Mouse (Mus musculus): ENCODE results near the gene Slc15a4. TPM values are rescaled to one million over a fixed set of nuclear protein-coding genes. Genes with fewer than 3 reads are reported as not detected.

Slc15a4 gene
- 9.8 TPM in 2 replicates for polyA plus RNA-seq (2015; fragmentation: Nextera tagmentation; extraction: Ambion mirVana)

DNA sequence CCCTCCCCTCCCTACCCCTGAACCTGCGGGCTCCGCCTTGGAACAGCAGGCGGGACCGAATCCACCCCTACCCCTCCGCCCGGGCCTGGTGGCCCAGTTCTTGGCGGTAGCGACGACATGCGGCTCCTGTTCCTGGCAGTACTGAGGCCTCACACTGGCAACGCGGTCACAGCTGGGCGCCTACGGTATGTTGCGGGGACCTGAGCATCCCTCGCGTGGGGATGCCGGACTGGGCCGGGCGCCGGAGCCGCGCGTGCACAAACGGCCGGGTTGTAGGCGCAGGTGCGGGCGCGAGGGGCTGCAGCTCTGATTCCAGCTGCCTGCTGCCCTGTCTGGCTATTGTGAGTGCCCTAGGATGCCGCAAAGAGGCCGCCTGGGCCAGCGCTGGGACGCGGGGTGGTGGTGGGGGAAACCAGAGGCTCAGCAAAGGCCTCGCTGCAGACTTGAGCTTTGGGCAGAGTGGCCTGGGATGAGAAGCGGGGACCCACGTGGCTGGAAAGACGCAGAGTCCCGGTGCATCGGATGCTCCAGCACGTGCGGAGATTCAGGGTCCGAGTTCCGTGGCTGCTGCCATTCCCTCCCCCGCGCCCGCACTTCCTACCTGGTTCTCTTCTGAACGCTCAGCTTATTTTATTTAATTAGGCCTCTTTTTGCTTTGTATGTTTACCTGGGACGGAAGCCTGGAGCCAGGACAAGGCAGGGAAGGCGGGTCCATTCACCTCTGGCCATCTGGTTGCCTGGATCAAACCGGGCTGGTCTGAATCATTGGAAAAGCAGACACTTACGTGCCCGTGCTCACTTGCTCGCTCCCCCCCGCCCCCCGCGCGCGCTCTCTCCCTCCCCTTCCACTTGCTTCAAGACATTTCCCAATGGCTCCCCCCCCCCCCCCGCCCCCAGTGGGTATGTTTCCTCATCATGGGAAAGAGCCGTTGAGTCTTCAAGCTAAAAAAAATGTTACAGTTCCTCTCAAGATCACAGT, at the start of gene Slc15a4, which contains the start of gene Glt1d1:
Slc15a4 (minus strand) TSS at position 731 of the 979 bp plus-strand sequence.
Glt1d1 (plus strand) TSS at position 96 of the 979 bp plus-strand sequence.
- H3K4me3 ChIP-seq (replicated peaks) = peak within 1 kb of the TSS; percentile 35

DNA sequence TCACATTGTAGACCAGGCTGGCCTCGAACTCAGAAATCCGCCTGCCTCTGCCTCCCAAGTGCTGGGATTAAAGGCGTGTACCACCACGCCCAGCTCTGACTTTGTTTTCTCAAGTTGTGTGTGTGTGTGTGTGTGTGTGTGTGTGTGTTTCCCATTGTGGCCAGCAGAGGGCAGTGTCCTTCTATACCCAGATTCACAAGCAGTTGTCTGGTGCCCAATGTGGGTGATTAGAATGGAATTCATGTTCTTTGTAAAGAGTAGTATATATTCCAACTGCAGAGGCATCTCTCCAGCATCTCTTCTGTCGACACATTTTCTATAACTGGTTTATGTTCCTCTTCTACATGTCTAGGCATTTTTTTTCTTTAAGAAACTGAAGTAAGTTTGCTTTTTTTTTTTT, 45.8 kb upstream of the Slc15a4 start:
- Histone ChIP-seq H3K4me2 (no peak overlapping the region), H3K36me3 (replicated peaks) (no peaks in the 10 kb centered on the region), H3K9ac (no peak overlapping the region), H3K9me3 (replicated peaks) (no peaks in the 10 kb centered on the region; the same call in 1 of the 2 replicates), H3K27me3 (no peaks in the 10 kb centered on the region), H3K27ac (replicated peaks) (no peak overlapping the region), H3K4me3 (replicated peaks) (no peak overlapping the region), H3K4me1 (replicated peaks) (no peaks in the 10 kb centered on the region)
- no peak for ATAC-seq (ENCODE audit: insufficient read depth)
- 78% methylated on average over 5 of the region's 5 CpGs for WGBS (ENCODE audit: insufficient replicate concordance)

More for the DNA sequence above, at the start of gene Slc15a4, which contains the start of gene Glt1d1:
- no peak for ATAC-seq (ENCODE audit: insufficient read depth)
- Histone ChIP-seq H3K27ac (replicated peaks) (no peak within 1 kb of the TSS), H3K27me3 (peaks cover 43% of the 10 kb centered on the region), H3K9ac (no peak within 1 kb of the TSS), H3K36me3 (replicated peaks) (no peaks in the 10 kb centered on the region), H3K9me3 (replicated peaks) (no peaks in the 10 kb centered on the region), H3K4me1 (replicated peaks) (0 out of 2 replicates have a peak, but pooled peaks cover 5% of the 10 kb centered on the region), H3K4me2 (peak within 1 kb of the TSS; percentile 57)
- 1% methylated on average over 61 of the region's 62 CpGs for WGBS (ENCODE audit: insufficient replicate concordance)

DNA sequence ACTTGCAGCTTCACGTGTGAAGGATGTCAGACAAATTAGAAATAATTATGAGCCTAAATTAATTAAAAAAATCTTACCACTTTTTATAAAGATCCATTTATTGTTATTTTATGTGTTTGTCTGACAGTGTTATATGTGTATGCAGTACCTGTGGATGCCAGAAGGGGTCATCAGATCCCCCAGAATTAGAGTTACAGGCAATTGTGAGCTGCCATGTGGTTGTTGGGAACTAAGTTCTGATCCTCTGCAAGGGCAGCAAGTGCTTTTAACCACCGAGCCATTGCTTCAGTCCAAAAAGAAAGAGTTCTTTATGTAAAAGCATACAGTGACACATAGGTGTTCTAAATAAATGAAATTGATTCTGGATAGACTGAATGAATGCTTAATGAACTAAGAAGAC, 44.9 kb upstream of the Slc15a4 start:
- Histone ChIP-seq H3K9ac (no peak overlapping the region), H3K4me2 (no peak overlapping the region), H3K9me3 (replicated peaks) (no peaks in the 10 kb centered on the region; the same call in 1 of the 2 replicates), H3K4me3 (replicated peaks) (no peak overlapping the region), H3K27ac (replicated peaks) (no peak overlapping the region), H3K4me1 (replicated peaks) (no peaks in the 10 kb centered on the region), H3K27me3 (no peaks in the 10 kb centered on the region), H3K36me3 (replicated peaks) (no peaks in the 10 kb centered on the region)
- ATAC-seq (ENCODE audit: insufficient read depth) = no peak
- WGBS (ENCODE audit: insufficient replicate concordance) = 71% methylated on average over 2 of the region's 2 CpGs

DNA sequence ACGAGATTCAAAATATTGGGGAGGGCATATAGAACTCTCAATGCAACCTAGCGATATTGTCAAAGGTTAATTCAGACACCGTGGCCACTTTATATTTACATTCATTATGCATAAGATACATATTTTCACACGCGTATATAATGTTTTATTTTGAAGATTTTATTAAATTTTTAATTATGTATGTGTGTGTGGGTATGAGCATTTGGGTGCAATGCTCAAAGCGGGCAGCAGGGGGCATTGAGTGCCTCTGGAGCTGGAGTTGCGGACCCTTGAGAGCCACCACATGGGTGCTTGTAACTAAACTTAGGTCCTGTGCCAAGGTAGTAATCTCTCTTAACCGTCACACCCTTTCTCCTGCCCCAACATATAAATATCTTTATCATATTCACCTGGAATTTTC, 41.2 kb upstream of the Slc15a4 start:
- no peak overlapping the region for H3K4me3 ChIP-seq (replicated peaks)
- H3K9ac ChIP-seq = no peak overlapping the region
- H3K4me1 ChIP-seq (replicated peaks) = no peaks in the 10 kb centered on the region
- no peak for ATAC-seq (ENCODE audit: insufficient read depth)
- H3K27ac ChIP-seq (replicated peaks) = no peak overlapping the region
- no peaks in the 10 kb centered on the region; the same call in 1 of the 2 replicates for H3K9me3 ChIP-seq (replicated peaks)
- no peak overlapping the region for H3K4me2 ChIP-seq
- no peaks in the 10 kb centered on the region for H3K27me3 ChIP-seq
- no peaks in the 10 kb centered on the region for H3K36me3 ChIP-seq (replicated peaks)
- 71% methylated on average over 8 of the region's 8 CpGs for WGBS (ENCODE audit: insufficient replicate concordance)

DNA sequence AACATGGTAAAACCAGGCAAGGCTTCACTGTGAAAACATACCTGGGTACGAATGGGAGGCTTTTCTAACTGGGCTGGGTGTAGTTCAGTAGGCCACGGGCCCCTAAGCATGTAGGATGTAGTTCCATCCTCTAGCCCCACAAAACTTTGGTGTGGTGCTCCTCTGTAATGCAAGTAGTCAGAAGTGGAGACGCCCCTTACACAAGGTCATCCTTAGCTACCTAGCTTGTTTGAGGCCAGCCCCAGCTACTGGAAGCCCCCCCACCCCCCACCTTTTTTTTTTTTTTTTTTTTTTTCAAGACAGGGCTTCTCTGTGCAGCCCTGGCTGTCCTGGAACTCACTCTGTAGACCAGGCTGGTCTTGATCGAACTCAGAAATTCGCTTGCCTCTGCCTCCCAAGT, 28.3 kb upstream of the Slc15a4 start:
- WGBS (ENCODE audit: insufficient replicate concordance) = 71% methylated on average over 5 of the region's 5 CpGs
- H3K36me3 ChIP-seq (replicated peaks) = no peaks in the 10 kb centered on the region
- H3K27ac ChIP-seq (replicated peaks) = no peak overlapping the region
- H3K9me3 ChIP-seq (replicated peaks) = no peaks in the 10 kb centered on the region
- H3K4me2 ChIP-seq = no peak overlapping the region
- no peak overlapping the region for H3K4me3 ChIP-seq (replicated peaks)
- no peaks in the 10 kb centered on the region for H3K27me3 ChIP-seq
- no peaks in the 10 kb centered on the region for H3K4me1 ChIP-seq (replicated peaks)
- no peak overlapping the region for H3K9ac ChIP-seq
- ATAC-seq (ENCODE audit: insufficient read depth) = no peak

DNA sequence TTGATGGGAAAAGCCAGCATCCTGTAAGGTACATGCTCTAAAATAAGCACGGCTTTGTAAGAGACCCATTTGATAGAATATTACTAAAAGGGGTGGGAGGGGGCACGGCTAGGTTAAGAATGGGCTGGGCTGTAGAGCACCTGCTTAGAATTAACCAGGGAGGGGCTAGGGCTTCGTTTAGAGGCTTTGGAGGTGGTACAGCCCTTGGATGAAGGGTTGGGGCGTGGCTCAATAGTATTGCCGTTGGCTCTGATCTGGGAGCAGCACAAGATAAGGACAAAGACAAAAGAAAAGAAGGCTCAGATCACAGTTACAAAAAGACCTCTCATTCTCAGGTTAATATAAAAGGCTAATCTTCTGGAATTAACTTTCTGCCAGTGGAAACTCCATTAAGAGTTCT, 27.6 kb upstream of the Slc15a4 start:
- Histone ChIP-seq H3K4me2 (no peak overlapping the region), H3K9ac (no peak overlapping the region), H3K36me3 (replicated peaks) (no peaks in the 10 kb centered on the region), H3K27ac (replicated peaks) (no peak overlapping the region), H3K4me1 (replicated peaks) (no peaks in the 10 kb centered on the region), H3K9me3 (replicated peaks) (no peaks in the 10 kb centered on the region), H3K4me3 (replicated peaks) (no peak overlapping the region), H3K27me3 (no peaks in the 10 kb centered on the region)
- WGBS (ENCODE audit: insufficient replicate concordance) = 56% methylated on average over 5 of the region's 5 CpGs
- no peak for ATAC-seq (ENCODE audit: insufficient read depth)

DNA sequence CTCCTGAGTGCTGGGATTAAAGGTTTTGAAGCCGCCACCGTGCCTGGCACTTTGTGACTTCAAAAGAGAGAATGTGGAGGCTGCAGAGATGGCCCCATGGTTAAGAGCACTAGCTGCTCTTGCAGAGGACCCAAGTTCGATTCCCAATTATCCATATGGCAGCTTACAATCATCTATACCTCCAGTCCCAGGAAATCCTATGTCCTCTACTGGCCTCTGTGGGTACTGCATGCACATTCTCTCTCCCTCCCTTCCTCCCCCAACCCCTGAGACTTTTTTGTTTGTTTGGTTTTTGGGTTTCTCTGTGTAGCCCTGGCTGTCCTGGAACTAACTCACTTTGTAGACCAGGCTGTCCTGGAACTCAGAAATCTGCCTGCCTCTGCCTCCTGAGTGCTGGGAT, 26.6 kb upstream of the Slc15a4 start:
- Histone ChIP-seq H3K4me2 (no peak overlapping the region), H3K9me3 (replicated peaks) (no peaks in the 10 kb centered on the region), H3K4me1 (replicated peaks) (no peaks in the 10 kb centered on the region), H3K4me3 (replicated peaks) (no peak overlapping the region), H3K36me3 (replicated peaks) (no peaks in the 10 kb centered on the region), H3K27me3 (no peaks in the 10 kb centered on the region), H3K27ac (replicated peaks) (no peak overlapping the region), H3K9ac (no peak overlapping the region)
- ATAC-seq (ENCODE audit: insufficient read depth) = no peak
- WGBS (ENCODE audit: insufficient replicate concordance) = 66% methylated on average over 3 of the region's 3 CpGs

DNA sequence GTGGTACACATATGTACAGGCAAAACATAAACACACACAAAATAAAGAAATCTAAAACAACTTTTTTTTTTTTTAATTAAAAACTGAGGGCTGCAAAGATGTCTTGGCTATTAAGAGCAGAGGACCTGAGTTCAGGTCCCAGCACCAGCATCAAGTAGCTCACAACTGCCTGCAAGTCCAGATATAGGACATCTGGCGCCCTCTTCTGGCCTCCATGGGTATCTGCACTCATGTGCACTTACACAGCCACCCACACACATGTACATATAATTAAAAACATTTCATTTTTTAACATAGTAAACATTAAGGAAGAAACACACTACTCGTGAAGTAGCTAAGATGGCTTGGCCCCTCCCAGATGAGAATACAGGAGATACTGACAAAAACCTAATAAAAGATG, 25.6 kb upstream of the Slc15a4 start:
- Histone ChIP-seq H3K4me3 (replicated peaks) (no peak overlapping the region), H3K9me3 (replicated peaks) (no peaks in the 10 kb centered on the region), H3K36me3 (replicated peaks) (no peaks in the 10 kb centered on the region), H3K4me2 (no peak overlapping the region), H3K9ac (no peak overlapping the region), H3K27ac (replicated peaks) (no peak overlapping the region), H3K4me1 (replicated peaks) (no peaks in the 10 kb centered on the region), H3K27me3 (no peaks in the 10 kb centered on the region)
- 46% methylated on average over 2 of the region's 2 CpGs for WGBS (ENCODE audit: insufficient replicate concordance)
- ATAC-seq (ENCODE audit: insufficient read depth) = no peak

DNA sequence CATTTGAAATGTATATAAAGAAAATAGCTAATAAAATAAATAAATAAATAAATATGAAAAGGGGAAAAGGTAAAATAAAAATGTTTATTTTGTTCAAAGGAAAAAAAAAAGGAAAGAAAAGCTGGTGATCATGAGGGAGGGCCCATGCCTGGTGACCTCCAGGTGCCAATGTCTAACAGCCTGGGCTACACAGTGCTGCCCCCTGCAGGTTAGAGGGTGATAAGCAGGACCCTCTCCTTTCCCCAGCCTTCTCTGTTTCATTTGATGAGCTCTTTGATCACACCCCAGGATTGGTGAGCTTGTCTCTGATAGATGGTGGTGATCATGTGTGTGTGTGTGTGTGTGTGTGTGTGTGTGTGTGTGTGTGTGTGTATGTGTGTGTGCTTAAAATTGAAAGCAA, 16.4 kb upstream of the Slc15a4 start:
- Histone ChIP-seq H3K9me3 (replicated peaks) (no peaks in the 10 kb centered on the region; the same call in 1 of the 2 replicates), H3K9ac (no peak overlapping the region), H3K36me3 (replicated peaks) (no peaks in the 10 kb centered on the region), H3K27ac (replicated peaks) (no peak overlapping the region), H3K27me3 (no peaks in the 10 kb centered on the region), H3K4me3 (replicated peaks) (no peak overlapping the region), H3K4me1 (replicated peaks) (no peaks in the 10 kb centered on the region), H3K4me2 (no peak overlapping the region)
- no peak for ATAC-seq (ENCODE audit: insufficient read depth)

DNA sequence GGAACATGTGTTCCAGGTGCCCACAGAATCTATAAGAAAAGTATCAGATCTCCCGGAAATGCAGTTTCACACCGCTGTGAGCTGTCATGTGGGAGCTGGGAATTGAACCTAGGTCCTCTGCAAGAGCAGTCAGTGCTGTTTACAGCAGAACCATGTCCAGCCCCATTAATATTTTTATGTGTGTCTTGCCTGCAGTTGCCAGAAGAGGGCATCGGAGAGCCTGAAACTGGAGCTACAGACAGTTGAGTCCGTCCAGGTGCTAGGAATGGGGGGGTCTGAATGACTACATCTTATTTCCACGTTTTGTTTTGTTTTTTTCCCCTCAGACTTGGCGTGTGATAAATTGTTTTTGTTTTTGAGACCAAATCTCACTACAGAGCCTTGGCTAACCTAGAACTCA, 15.3 kb upstream of the Slc15a4 start:
- H3K9ac ChIP-seq = no peak overlapping the region
- no peak overlapping the region for H3K4me3 ChIP-seq (replicated peaks)
- H3K4me1 ChIP-seq (replicated peaks) = no peaks in the 10 kb centered on the region
- H3K27ac ChIP-seq (replicated peaks) = no peak overlapping the region
- 52% methylated on average over 6 of the region's 6 CpGs for WGBS (ENCODE audit: insufficient replicate concordance)
- no peak for ATAC-seq (ENCODE audit: insufficient read depth)
- no peaks in the 10 kb centered on the region for H3K36me3 ChIP-seq (replicated peaks)
- H3K9me3 ChIP-seq (replicated peaks) = no peaks in the 10 kb centered on the region; the same call in 1 of the 2 replicates
- H3K4me2 ChIP-seq = no peak overlapping the region
- H3K27me3 ChIP-seq = no peaks in the 10 kb centered on the region

DNA sequence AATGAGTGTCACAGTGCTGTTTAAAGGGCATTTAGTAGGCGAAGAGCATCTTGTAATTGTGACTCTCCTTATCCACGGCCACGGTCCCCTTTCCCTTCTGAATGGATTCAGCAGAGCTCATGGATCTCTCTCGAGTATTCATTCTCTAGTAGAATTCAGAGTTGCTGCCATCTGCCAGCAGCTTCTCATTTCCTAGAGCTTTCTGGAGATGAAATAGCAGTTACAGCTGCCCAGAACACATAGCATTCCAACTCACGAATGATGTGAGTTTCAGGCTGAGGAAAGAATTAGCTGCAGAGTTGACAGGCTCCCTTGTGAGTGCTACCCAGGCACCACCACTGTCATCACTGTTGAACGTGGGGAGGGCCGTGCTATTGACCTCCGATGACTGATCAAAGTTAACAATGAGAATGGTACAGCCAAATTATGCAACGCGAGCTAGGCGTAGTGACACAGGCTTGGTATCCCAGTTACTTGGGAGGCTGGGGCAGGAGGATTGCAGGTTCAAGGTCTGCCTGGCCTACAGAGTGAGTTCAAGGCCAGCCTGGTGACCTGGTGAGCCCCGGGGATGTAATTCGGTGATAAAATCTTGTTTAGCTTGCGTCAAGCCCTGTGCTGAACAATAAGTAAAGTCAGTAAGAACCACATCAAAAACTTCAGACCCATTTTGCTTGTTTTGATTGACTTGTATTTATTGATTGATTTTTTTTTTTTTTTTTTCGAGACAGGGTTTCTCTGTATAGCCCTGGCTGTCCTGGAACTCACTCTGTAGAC, 8.7 kb upstream of the Slc15a4 start:
- 75% methylated on average over 15 of the region's 15 CpGs for WGBS (ENCODE audit: insufficient replicate concordance)

More for the DNA sequence above, 8.7 kb upstream of the Slc15a4 start:
- no peak for ATAC-seq (ENCODE audit: insufficient read depth)
- Histone ChIP-seq H3K9me3 (replicated peaks) (0 out of 2 replicates have a peak, but pooled peaks cover 11% of the 10 kb centered on the region), H3K4me3 (replicated peaks) (no peak overlapping the region), H3K4me1 (replicated peaks) (no peaks in the 10 kb centered on the region), H3K27ac (replicated peaks) (no peak overlapping the region), H3K36me3 (replicated peaks) (no peaks in the 10 kb centered on the region), H3K4me2 (no peak overlapping the region), H3K27me3 (no peaks in the 10 kb centered on the region), H3K9ac (no peak overlapping the region)

Measured in liver, embryonic 15.5 days (tissue).